Mouse (Mus musculus) cerebellum, adult 2 months (tissue): Measurements from ENCODE around the gene Camk2n1. TPM values are rescaled to one million over a fixed set of nuclear protein-coding genes. Genes with fewer than 3 reads are reported as not detected.
"Not testable (repeated sequence)": the region's sequence is repeated elsewhere in the genome, so short reads cannot be mapped to it uniquely, and the experiment has no call there.

ENCODE experiments used
- DNase-seq, 2 experiments: peaks; one replicate each; pipeline ENCODE4 v3.0.0; 2021
- H3K27ac ChIP-seq: fragments of 200-500 bp; 2 replicates; pipeline ENCODE4 v1.5.1; 2012; ENCODE audit warnings: low read length, control low read depth, inconsistent platforms; ENCODE audit not compliant: insufficient read depth
- H3K27me3 ChIP-seq: fragments of 200-500 bp; 2 replicates; pipeline ENCODE4 v1.6.1; 2012; ENCODE audit warnings: inconsistent platforms, mild to moderate bottlenecking, low read length, moderate library complexity; ENCODE audit not compliant: control insufficient read depth, insufficient read depth
- H3K4me1 ChIP-seq: fragments of 200-500 bp; 2 replicates; pipeline ENCODE4 v1.6.1; 2011; ENCODE audit warnings: low read length; ENCODE audit not compliant: control insufficient read depth, insufficient read depth
- H3K4me3 ChIP-seq: fragments of 200-500 bp; replicated peaks from 2 replicates; pipeline ENCODE3; 2011; ENCODE audit warnings: mild to moderate bottlenecking, low read depth, low read length, control low read depth; ENCODE audit not compliant: insufficient read depth
- CTCF ChIP-seq: fragments of 200-500 bp; IDR thresholded peaks from 2 replicates; pipeline ENCODE4 v1.5.1; 2011; ENCODE audit warnings: low read depth, mild to moderate bottlenecking, control low read depth, low read length, moderate library complexity, borderline replicate concordance; ENCODE audit not compliant: insufficient read depth
- POLR2A ChIP-seq: fragments of 200-500 bp; IDR thresholded peaks from 2 replicates; pipeline ENCODE4 v1.6.1; 2011; ENCODE audit warnings: low read length, control low read depth, borderline replicate concordance; ENCODE audit not compliant: insufficient read depth
- WGBS: fragments of 180-500 bp; shearing (Covaris S2); methylation state at CpG from one replicate; pipeline ENCODE4 v1.1.7; 2018; 5-methylcytosine and 5-hydroxymethylcytosine counted together
- polyA plus RNA-seq: library from polyadenylated mRNA; depleted of rRNA; stranded (reverse); fragments of >200 nt; gene quantifications from 2 replicates; pipeline ENCODE4 v1.2.3, GENCODE M21; 2012

Camk2n1 gene
- polyA plus RNA-seq, 1 experiment, result 109 TPM

GRCm38 (mm10) chr4:138416414-138416813 is 37.7 kb upstream of the Camk2n1 start:
- no peak overlapping the region for H3K27ac ChIP-seq
- no peaks in the 10 kb centered on the region for H3K27me3 ChIP-seq
- no peak overlapping the region for H3K4me3 ChIP-seq
- H3K4me1 ChIP-seq, result no peaks in the 10 kb centered on the region
- WGBS, result 50% methylated on average over 5 of the region's 5 CpGs
- TF ChIP-seq CTCF, result no peak
- no peak for TF ChIP-seq POLR2A
- DNase-seq, result no peak

- TF ChIP-seq CTCF, result no peak
- TF ChIP-seq POLR2A, result no peak
- H3K4me3 ChIP-seq, result no peak overlapping the region
- 79% methylated on average over 4 of the region's 4 CpGs for WGBS
- H3K27me3 ChIP-seq, result no peaks in the 10 kb centered on the region
- DNase-seq, result no peak
- H3K4me1 ChIP-seq, result no peaks in the 10 kb centered on the region
- H3K27ac ChIP-seq, result no peak overlapping the region
Measured at GRCm38 (mm10) chr4:138417882-138418281, 36.2 kb upstream of the Camk2n1 start.

DNA sequence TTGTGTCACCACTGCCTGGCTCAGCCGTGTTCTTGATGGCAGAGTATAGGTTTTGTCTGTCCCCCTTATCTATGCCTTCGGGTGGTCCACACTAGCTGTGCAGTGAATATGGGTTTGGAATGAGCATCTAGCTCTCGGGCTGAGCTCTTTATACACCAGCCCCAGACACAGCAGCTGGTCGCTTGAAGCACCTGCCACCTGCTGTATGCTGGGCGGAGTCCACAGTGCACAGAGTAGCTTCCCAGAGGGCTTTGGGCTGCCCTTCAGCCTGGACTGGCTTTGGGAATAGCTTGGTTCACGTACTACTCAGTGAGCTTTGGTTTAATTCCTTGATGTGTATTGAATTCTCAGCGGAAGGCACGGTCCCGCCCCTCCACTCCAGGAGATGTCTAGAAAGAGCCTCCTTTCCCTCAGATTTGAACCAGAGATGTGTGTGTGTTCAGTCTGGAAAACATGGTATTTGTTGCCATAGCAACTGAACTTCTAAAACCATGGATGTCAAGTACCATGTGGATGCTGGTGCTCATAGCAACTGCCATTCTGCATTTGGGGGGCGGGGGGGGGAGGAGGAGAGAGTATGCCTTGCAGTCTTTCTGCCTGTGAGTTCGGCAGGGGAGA is 35.7 kb upstream of the Camk2n1 start:
- Histone ChIP-seq H3K27me3 (no peaks in the 10 kb centered on the region), H3K4me3 (no peak overlapping the region), H3K4me1 (no peaks in the 10 kb centered on the region), H3K27ac (no peak overlapping the region)
- DNase-seq, result no peak
- TF ChIP-seq POLR2A, result no peak
- no peak for TF ChIP-seq CTCF
- WGBS, result 35% methylated on average over 11 of the region's 11 CpGs

- H3K4me3 ChIP-seq, result no peak overlapping the region
- DNase-seq, result no peak
- no peak for TF ChIP-seq CTCF
- TF ChIP-seq POLR2A, result no peak
- H3K27me3 ChIP-seq, result no peaks in the 10 kb centered on the region
- WGBS, result 83% methylated on average over 6 of the region's 6 CpGs
- no peaks in the 10 kb centered on the region for H3K4me1 ChIP-seq
- no peak overlapping the region for H3K27ac ChIP-seq
Measured at GRCm38 (mm10) chr4:138425028-138425427, 29.1 kb upstream of the Camk2n1 start.

GRCm38 (mm10) chr4:138425604-138426003 is 28.5 kb upstream of the Camk2n1 start:
- H3K4me1 ChIP-seq, H3K4me3 ChIP-seq, H3K27ac ChIP-seq, DNase-seq, H3K27me3 ChIP-seq: not testable (repeated sequence)
- WGBS, result 93% methylated on average over 14 of the region's 14 CpGs

DNA sequence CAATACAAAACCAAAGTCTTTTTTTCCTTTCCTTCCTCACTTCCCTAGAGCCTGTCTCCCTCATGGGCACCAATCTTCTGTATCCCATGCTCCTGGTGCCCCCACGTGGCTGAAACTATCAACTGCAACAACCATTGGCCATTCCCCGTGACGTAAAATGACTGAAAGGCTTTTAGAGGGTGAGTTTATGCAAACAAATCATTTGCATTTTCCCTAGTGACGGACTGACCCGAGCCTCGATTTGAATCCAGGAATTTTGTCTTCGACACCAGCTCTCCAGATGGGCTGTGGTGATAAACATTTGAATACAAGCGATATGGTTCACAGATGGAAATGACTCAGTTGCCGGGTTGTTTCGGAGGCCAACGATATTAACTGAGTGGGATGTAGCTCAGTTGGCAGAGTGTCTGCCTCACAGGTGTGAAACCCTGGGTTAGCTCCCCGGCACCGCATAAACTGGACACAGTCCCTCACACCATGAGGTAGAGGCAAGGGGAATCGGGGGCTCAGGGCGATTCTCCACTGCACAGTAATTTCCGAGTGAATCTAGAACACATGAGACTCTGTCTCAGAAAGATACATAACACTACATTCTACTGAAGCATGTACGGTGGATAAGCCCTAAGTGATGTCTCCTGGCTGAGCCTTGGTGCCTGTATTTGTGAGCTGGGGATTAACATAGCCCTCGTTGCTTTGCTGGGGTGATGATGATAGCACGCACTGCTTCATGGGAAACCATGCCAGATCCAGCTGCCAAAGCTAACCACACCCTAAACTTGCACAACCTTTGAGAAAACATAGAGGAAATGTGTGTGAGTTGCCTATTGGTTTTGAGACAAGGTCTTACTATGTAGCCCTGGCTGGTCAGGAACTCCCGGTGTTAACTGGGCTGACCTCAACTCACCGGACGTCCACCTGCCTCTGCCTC is 27.1 kb upstream of the Camk2n1 start:
- DNase-seq, result peak; percentile 78 to 90
- Histone ChIP-seq H3K4me1 (no peaks in the 10 kb centered on the region), H3K27me3 (no peaks in the 10 kb centered on the region), H3K27ac (no peak overlapping the region), H3K4me3 (peak overlapping the region; percentile 44)
- 25% methylated on average over 22 of the region's 22 CpGs for WGBS
- TF ChIP-seq POLR2A (no peak), CTCF (peak; percentile 88)

- Histone ChIP-seq H3K27ac (no peak overlapping the region), H3K4me3 (no peak overlapping the region), H3K4me1 (no peaks in the 10 kb centered on the region), H3K27me3 (no peaks in the 10 kb centered on the region)
- no peak for TF ChIP-seq POLR2A
- TF ChIP-seq CTCF, result peak; percentile 46; the same call in 1 of the 2 replicates
- DNase-seq, result no peak
- 36% methylated on average over 3 of the region's 3 CpGs for WGBS
Measured at GRCm38 (mm10) chr4:138429778-138430177, 24.3 kb upstream of the Camk2n1 start.

- DNase-seq, result no peak
- H3K27ac ChIP-seq, result no peak overlapping the region
- no peak overlapping the region for H3K4me3 ChIP-seq
- WGBS, result 43% methylated on average over 8 of the region's 8 CpGs
- H3K4me1 ChIP-seq, result peaks cover 4% of the 10 kb centered on the region
- no peak for TF ChIP-seq CTCF
- TF ChIP-seq POLR2A, result no peak
- H3K27me3 ChIP-seq, result no peaks in the 10 kb centered on the region
Measured at GRCm38 (mm10) chr4:138431340-138431739, 22.8 kb upstream of the Camk2n1 start.
